Mouse (Mus musculus): ENCODE results near the gene Prokr2. TPM values are rescaled to one million over a fixed set of nuclear protein-coding genes. Genes with fewer than 3 reads are reported as not detected.

The Prokr2 gene
- polyA plus RNA-seq (2012; rRNA removed) = not detected in 2 replicates

DNA sequence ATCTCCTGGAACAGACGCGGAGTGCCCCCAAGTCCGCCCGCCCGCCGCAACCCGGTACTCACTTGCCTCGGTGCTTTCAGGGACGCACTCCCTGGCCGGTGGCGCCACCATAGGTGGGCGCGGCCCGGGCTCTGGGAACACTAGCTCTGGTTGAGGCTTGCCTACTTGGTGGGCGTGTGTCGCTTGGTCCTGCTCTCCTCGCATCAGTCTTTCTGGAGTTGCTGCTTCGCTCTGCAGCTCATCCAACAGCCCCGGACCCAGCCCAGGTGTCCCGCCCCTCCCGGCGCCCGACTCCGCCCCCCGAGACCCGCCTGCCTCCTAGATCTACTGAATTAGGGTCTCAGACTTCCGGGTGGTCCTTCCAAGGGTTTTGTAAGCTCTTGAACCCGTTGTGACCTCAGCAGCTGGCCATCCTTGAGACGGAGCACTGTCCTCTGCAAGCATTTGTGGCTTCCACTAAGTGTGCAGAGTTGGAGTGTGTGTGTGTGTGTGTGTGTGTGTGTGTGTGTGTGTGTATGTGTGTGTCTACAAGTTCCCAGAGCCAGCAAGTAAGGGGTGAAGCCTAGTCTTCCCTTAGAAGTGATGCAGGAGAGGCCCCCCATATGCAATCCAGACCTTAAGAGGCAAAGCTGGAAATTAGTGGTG lies at the start of gene Prokr2:
TSS of gene Prokr2 (minus strand) at position 254 of the 645 bp plus-strand sequence.
- TF ChIP-seq POLR2A (IDR thresholded peaks at IDR 0.05; ENCODE audit: borderline replicate concordance, extremely low read depth, low read depth, low read length) = no peak
- no peak for TF ChIP-seq CTCF (IDR thresholded peaks at IDR 0.05; ENCODE audit: insufficient read depth, low read length)
- 3% methylated on average over 29 of the region's 29 CpGs for whole genome bisulfite sequencing
- DNase-seq = no peak
- H3K4me1 ChIP-seq (ENCODE audit: control insufficient read depth, insufficient read depth, low read length) = no peaks in the 10 kb centered on the region
- H3K4me3 ChIP-seq (replicated peaks; ENCODE audit: extremely low read depth, low read depth, low read length) = no peak within 1 kb of the TSS

DNA sequence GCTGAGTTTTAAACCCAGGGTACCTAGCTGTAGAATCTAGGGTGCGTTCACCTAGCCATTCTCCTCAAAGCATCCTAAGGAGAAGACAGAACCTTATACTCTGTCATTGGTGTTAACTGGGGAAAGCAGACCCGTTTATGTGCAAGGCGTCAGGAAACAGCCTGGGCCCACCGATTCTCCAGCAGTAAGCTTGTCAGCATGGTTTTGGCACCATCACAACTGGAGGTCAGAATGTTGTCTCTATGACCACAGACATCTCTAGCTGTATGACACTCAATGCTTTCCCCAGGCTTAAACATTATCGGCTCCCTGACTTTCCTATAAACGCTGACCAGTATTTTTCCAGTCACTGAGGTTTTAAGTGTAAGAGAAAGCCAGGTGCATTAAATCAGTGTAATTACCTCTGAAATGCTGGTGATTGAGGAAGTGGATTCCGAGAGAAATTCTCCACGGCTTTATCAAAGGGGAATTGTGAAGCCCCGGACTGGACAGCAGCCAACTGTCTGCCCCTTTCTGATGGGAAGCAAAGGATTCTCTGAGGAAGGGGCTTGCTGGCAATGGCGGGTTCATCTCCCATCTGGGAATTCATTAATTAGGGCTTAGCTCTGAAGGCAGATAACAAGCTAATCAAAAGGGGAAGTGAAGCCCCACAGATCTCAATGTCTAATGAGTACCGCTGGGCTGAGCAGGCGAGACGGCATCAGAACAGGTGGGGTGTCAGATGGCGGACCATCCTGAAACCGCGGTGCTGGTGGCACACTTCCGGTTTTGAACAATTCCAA lies 42.1 kb upstream of the Prokr2 start:
- 49% methylated on average over 17 of the region's 17 CpGs for WGBS
- Histone ChIP-seq H3K4me3 (replicated peaks; ENCODE audit: extremely low read depth, low read depth, low read length) (no peak overlapping the region), H3K4me1 (ENCODE audit: control insufficient read depth, insufficient read depth, low read length) (no peaks in the 10 kb centered on the region)
- no peak for DNase-seq
- no peak for TF ChIP-seq CTCF (IDR thresholded peaks at IDR 0.05; ENCODE audit: insufficient read depth, low read length)
- no peak for TF ChIP-seq POLR2A (IDR thresholded peaks at IDR 0.05; ENCODE audit: borderline replicate concordance, extremely low read depth, low read depth, low read length)

DNA sequence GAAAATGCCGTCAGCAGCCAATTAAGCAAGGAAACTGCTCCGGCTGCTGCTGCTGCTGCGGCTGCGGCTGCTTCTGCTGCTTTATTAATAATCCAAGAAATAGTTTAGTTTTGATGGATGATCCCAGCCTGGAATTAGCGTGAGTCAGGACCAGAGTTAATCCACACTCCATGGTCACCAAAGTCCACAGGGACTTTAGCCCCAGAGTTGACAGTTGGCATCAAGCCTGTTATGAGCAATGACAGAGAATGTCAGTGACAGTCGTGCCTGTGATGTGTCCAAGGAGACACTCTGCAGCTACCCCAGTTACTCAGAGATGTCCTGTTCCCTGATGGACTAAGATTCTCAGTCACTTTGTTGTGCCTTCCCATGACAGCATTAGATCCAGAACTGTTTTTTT lies 40.3 kb upstream of the Prokr2 start:
- no peaks in the 10 kb centered on the region for H3K4me1 ChIP-seq (ENCODE audit: control insufficient read depth, insufficient read depth, low read length)
- TF ChIP-seq CTCF (IDR thresholded peaks at IDR 0.05; ENCODE audit: insufficient read depth, low read length) (no peak), POLR2A (IDR thresholded peaks at IDR 0.05; ENCODE audit: borderline replicate concordance, extremely low read depth, low read depth, low read length) (no peak)
- DNase-seq = no peak
- WGBS = 72% methylated on average over 6 of the region's 6 CpGs
- H3K4me3 ChIP-seq (replicated peaks; ENCODE audit: extremely low read depth, low read depth, low read length) = no peak overlapping the region

DNA sequence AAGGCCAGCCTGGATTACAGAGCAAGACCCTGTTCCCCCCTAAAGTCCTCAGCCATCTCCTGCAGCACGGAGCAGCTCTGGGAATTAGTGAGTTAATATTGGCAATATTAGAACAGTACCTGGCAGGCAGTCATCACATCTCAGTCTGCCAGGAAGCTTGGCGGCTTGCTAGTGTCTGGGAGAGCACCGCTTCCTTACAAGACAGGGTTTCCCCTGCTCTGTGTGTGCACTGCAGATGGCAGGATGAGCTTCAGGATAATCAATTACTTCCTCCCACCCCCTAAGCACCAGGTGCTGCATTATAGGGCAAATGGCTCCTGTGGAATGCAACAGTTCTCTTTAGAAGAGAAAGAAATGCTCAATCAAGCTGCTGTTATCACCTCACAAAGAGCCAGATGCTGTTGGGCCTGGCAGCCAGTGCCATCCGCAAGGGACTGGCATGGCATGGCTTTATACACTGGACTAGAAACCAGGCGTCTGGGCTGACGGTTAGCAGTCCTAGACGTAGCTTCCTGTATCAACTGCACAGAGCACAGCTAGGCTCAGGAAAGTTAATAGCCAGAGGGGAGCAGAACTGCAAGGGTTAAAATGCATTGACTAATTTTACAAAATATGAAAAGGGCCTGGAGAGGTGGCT lies 38.3 kb upstream of the Prokr2 start:
- no peaks in the 10 kb centered on the region for H3K4me1 ChIP-seq (ENCODE audit: control insufficient read depth, insufficient read depth, low read length)
- 75% methylated on average over 7 of the region's 7 CpGs for WGBS
- TF ChIP-seq POLR2A (IDR thresholded peaks at IDR 0.05; ENCODE audit: borderline replicate concordance, extremely low read depth, low read depth, low read length) (no peak), CTCF (IDR thresholded peaks at IDR 0.05; ENCODE audit: insufficient read depth, low read length) (no peak)
- no peak for DNase-seq
- no peak overlapping the region for H3K4me3 ChIP-seq (replicated peaks; ENCODE audit: extremely low read depth, low read depth, low read length)

DNA sequence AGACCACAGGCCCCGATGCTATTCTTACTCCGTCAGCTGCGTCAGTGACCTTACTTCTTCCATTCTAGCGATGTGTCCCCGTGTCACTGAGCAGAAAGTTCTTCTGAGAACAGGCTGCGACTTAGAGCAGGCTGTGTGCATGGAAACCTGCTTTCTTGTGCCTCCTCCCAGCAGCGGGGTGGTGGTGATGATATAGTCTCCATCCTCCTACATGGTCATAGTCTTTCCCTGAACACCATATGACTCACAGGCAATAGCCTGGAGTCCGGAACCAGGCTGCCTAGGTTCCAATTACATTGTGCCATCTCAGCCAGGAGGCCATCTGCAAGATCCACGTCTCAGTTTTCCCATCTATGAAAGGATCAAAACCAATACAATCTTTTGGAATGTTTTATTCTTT lies 37.6 kb upstream of the Prokr2 start:
- Histone ChIP-seq H3K4me1 (ENCODE audit: control insufficient read depth, insufficient read depth, low read length) (no peaks in the 10 kb centered on the region), H3K4me3 (replicated peaks; ENCODE audit: extremely low read depth, low read depth, low read length) (no peak overlapping the region)
- TF ChIP-seq POLR2A (IDR thresholded peaks at IDR 0.05; ENCODE audit: borderline replicate concordance, extremely low read depth, low read depth, low read length) = no peak
- no peak for TF ChIP-seq CTCF (IDR thresholded peaks at IDR 0.05; ENCODE audit: insufficient read depth, low read length)
- WGBS = 86% methylated on average over 9 of the region's 9 CpGs
- no peak for DNase-seq

DNA sequence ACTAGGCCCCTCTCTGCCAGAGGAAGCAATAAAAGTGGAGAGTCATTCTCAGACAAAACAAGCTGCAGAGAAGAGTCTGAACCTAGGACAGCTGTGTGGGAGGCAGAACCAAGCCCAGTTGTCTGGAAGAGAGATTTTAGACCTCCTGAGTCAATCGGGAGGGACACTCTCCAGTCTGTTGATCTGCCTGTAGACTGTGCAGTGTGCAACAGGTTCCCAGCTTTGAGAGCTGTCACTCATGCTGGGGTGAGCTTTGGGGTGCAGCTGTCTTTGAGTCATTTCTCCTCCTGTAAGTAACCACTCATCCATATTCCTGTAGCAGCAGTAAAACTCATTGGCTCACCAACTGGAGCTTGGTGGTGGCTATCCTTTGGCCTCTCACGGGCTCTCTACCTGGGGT lies 33.2 kb upstream of the Prokr2 start:
- 76% methylated on average over 2 of the region's 2 CpGs for whole genome bisulfite sequencing
- DNase-seq = no peak
- TF ChIP-seq CTCF (IDR thresholded peaks at IDR 0.05; ENCODE audit: insufficient read depth, low read length) = no peak
- TF ChIP-seq POLR2A (IDR thresholded peaks at IDR 0.05; ENCODE audit: borderline replicate concordance, extremely low read depth, low read depth, low read length) = no peak
- no peak overlapping the region for H3K4me3 ChIP-seq (replicated peaks; ENCODE audit: extremely low read depth, low read depth, low read length)
- H3K4me1 ChIP-seq (ENCODE audit: control insufficient read depth, insufficient read depth, low read length) = no peaks in the 10 kb centered on the region

DNA sequence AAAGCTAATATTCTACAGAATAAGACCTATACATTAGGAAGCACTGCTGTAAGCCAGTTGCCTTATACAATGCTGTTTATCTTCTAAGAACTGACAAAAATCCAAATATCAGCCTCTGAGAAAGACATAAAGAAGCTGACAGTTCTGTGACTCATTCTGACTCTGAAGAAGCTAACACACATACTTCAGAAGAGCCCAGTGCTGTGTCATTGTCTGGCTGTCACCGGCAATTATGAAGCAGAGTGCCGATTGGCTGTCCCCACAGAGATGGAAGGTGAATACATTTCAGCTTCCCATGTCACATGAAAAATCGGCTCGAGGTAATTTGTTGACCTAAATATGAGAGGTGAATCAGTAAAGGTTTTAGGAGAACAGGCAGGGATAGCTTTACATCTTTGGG lies 24.9 kb upstream of the Prokr2 start:
- TF ChIP-seq POLR2A (IDR thresholded peaks at IDR 0.05; ENCODE audit: borderline replicate concordance, extremely low read depth, low read depth, low read length) (no peak), CTCF (IDR thresholded peaks at IDR 0.05; ENCODE audit: insufficient read depth, low read length) (no peak)
- 92% methylated on average over 4 of the region's 4 CpGs for WGBS
- no peaks in the 10 kb centered on the region for H3K4me1 ChIP-seq (ENCODE audit: control insufficient read depth, insufficient read depth, low read length)
- DNase-seq = no peak
- H3K4me3 ChIP-seq (replicated peaks; ENCODE audit: extremely low read depth, low read depth, low read length) = no peak overlapping the region

DNA sequence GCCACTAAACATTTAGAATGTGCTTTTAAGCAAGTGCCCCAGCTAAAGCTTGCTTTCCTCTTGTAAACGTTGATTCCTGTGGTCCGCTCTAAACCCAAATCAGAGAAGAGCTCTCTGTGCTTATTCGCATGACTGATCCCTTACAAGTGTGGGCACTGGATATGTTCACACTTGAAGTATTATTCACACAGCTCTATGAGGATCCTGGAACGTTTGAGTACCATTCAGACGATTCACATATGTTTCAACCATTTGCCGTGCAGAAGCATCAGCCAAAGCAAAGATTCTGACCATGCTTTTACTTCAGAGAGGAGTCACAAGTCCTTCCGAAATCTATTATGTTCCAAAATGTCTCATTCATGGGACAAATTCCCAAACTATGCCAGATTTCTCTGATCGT lies 12.9 kb upstream of the Prokr2 start:
- no peaks in the 10 kb centered on the region for H3K4me1 ChIP-seq (ENCODE audit: control insufficient read depth, insufficient read depth, low read length)
- 79% methylated on average over 8 of the region's 8 CpGs for WGBS
- no peak for DNase-seq
- no peak overlapping the region for H3K4me3 ChIP-seq (replicated peaks; ENCODE audit: extremely low read depth, low read depth, low read length)
- no peak for TF ChIP-seq CTCF (IDR thresholded peaks at IDR 0.05; ENCODE audit: insufficient read depth, low read length)
- TF ChIP-seq POLR2A (IDR thresholded peaks at IDR 0.05; ENCODE audit: borderline replicate concordance, extremely low read depth, low read depth, low read length) = no peak

DNA sequence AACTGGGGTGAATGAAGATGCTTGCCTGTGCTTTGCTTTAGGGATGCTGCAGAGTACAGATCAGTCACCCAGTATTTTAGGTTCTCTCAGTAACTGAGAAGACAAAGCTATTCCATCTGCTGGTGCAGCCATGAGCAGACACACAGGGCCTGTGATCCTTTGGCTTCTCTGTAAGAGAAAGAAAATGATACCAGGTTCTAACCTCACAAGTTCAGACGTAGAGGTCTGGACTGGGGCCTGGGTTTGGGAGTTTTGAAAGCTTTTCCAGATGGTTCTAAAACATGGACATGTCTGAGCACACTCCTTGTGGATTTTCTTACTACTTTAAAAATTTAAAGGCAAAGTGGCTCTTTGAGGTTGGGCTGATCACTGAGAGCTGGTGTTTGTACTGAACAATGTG lies 10.5 kb upstream of the Prokr2 start:
- no peaks in the 10 kb centered on the region for H3K4me1 ChIP-seq (ENCODE audit: control insufficient read depth, insufficient read depth, low read length)
- no peak for DNase-seq
- TF ChIP-seq POLR2A (IDR thresholded peaks at IDR 0.05; ENCODE audit: borderline replicate concordance, extremely low read depth, low read depth, low read length) = no peak
- TF ChIP-seq CTCF (IDR thresholded peaks at IDR 0.05; ENCODE audit: insufficient read depth, low read length) = no peak
- H3K4me3 ChIP-seq (replicated peaks; ENCODE audit: extremely low read depth, low read depth, low read length) = no peak overlapping the region
- WGBS = 46% methylated on average over 1 of the region's 1 CpGs

All from lung, adult 2 months (tissue).